Mouse (Mus musculus) T-helper 17 cell (primary cell): ENCODE data around the gene Gm960.

Experiments used
- in situ Hi-C, 2 experiments: fragments of 300-600 bp; cut with MboI, MseI; formaldehyde crosslinking; loops; 1 replicate in 1 of 2; 2 replicates in 1 of 2; pipeline ENCODE4 v1.15.1; 2025; ENCODE audit warnings: high pct_unique_total_duplicates in 2 of 2

The Gm960 gene

DNA sequence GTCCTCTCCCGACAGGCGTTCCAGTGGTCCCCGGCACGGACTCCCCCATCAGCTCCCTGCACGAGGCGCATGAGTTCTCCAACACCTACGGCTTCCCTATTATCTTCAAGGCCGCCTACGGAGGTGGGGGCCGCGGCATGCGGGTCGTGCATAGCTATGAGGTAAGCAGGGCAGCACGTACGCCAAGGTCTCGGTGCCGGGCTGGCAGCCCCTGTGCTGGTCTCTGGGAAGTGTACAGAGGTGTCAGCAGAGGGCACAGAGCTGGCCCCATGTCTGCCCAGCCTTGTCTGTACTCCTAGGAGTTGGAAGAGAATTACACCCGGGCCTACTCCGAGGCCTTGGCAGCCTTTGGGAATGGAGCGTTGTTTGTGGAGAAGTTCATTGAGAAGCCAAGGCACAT, 96.0 kb downstream of the Gm960 start:
- in situ Hi-C loops = loop anchor here in 1 of 2 experiments (5.0 kb wide), 1 partner anchor 570 kb away; no protein-coding TSS in a partner anchor

- in situ Hi-C loops = no loop called here
These were observed 102.4 kb downstream of the Gm960 start for GRCm38 (mm10) chr19:4596071-4596470.

- in situ Hi-C loops = no loop called here
These were observed 104.5 kb downstream of the Gm960 start for GRCm38 (mm10) chr19:4593792-4594522.

DNA sequence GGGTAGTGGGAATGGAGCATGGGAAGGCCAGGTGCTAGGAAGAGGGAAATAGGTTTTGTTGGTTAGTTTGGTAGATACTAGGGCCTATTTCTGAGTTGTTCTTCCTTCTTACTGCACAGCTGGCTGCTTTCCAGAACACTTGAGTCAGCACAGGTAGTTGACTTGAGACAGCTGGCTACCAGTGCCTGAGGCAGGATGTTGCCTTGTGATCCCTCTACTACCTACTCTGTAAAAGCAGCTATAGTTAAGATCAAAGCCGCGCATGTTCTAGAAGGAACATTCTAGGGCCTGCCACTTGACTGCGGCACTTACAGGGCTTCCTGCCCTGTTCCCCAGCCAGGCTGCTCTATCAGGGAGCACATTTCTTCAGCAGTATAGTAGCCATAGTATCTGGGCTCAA, 108.4 kb downstream of the Gm960 start:
- in situ Hi-C loops = no loop called here

DNA sequence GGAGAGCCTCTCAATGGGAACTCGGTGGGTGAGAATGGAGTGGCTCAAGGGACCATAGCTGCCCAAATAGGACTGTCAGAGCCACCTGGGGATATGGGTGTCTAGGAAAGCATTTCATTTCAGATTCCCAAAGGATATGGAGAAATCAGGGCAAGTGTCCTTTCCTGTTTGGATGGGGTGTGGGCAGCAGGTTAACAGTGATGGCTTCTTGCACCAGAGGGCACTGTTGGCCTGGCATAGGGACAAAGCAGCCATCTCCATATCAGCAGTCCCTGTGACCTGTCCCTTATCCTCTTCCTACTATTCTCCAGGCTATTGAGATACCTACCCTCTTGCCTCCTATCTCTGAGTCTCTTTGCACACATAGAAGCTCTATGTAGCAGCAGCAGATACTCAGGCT, 109.4 kb downstream of the Gm960 start:
- in situ Hi-C loops = loop anchor here in 1 of 2 experiments (10.0 kb wide), 1 partner anchor 1866 kb away; no protein-coding TSS in a partner anchor

DNA sequence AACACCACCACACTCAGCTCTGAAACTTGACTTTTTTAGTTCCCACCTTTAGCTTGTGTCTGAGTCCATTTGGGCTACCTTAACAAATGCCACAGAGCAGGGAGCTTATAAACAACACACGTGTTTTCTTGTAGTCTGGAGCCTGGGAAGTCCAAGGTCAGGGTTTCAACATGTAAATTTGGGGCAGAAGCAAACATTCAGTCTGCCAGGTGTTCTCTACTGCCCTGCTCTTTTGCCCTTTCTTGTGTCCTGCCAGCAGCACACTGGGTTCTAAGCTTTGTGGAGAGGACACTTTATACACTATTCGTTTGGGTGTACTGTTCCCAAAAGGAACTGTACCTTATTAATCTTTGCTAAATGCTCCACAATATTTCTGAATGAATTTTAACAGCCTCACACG, 110.0 kb downstream of the Gm960 start:
- in situ Hi-C loops = loop anchor here in 1 of 2 experiments (10.0 kb wide), 1 partner anchor 1866 kb away; no protein-coding TSS in a partner anchor

GRCm38 (mm10) chr19:4587426-4587825, 111.0 kb downstream of the Gm960 start:
- in situ Hi-C loops = loop anchor here in 1 of 2 experiments (10.0 kb wide), 1 partner anchor 1867 kb away; no protein-coding TSS in a partner anchor

- in situ Hi-C loops = loop anchor here in 1 of 2 experiments (10.0 kb wide), 1 partner anchor 1868 kb away; no protein-coding TSS in a partner anchor
These were observed 111.7 kb downstream of the Gm960 start for GRCm38 (mm10) chr19:4586783-4587182.

GRCm38 (mm10) chr19:4583856-4584255, 114.6 kb downstream of the Gm960 start:
- in situ Hi-C loops = loop anchor here in 1 of 2 experiments (10.0 kb wide), 1 partner anchor 1871 kb away; no protein-coding TSS in a partner anchor

GRCm38 (mm10) chr19:4579296-4579695, 119.2 kb downstream of the Gm960 start:
- in situ Hi-C loops = no loop called here

GRCm38 (mm10) chr19:4578799-4579198, 119.7 kb downstream of the Gm960 start:
- in situ Hi-C loops = no loop called here
